Mouse (Mus musculus) heart, adult 2 months (tissue): ENCODE measurements at regions not wholly inside any gene's neighbourhood (a gene's known extent, or its start where the extent isn't known, plus 50 kb on each side); places are given as distances from the start of the nearest gene placed in this dataset.

Experiments used
- CTCF ChIP-seq: fragments of 200-600 bp; IDR thresholded peaks from 2 replicates; pipeline ENCODE4 v1.8.1; 2022; ENCODE audit warnings: antibody characterized with exemption, mild to moderate bottlenecking, moderate library complexity
- EP300 ChIP-seq: fragments of 200-500 bp; IDR thresholded peaks from 2 replicates; pipeline ENCODE4 v1.6.1; 2011; ENCODE audit warnings: low read depth, low read length, control low read depth; ENCODE audit not compliant: insufficient read depth
- POLR2A ChIP-seq: fragments of 200-500 bp; IDR thresholded peaks from 2 replicates; pipeline ENCODE4 v1.6.1; 2011; ENCODE audit warnings: mild to moderate bottlenecking, low read depth, low read length, control low read depth; ENCODE audit not compliant: insufficient read depth

DNA sequence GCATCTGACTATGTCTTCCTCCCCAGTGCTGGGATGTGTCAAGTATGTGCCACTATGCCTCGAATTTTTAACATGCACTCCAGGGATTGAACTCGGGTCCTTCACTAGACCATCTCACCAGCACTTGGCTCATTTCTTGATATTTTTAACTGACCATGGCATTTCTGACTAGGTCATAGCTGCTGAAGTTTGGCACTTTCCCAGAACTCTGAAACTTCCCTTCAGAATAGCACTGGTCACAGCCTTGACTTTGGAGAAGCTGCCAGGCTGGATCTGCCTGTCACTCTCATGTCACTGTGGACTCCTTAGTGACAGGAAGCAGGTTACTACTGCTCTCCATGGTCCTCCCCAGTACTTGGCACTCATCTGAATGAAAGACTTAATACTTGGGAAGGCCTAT, 146.7 kb downstream of the Ppp4r2 start:
- TF ChIP-seq EP300, result no peak
- TF ChIP-seq CTCF, result no peak
- TF ChIP-seq POLR2A, result no peak
